Mouse (Mus musculus) heart, postnatal 0 days (tissue): ENCODE results near the gene Gm21970.

Experiments used
- CTCF ChIP-seq: IDR thresholded peaks from 2 replicates; pipeline ENCODE4 v1.5.1; 2016; ENCODE audit warnings: antibody characterized with exemption, control low read depth, low read depth
- EP300 ChIP-seq: IDR thresholded peaks from 2 replicates; pipeline ENCODE4 v1.6.1; 2016; ENCODE audit warnings: antibody characterized with exemption, low read depth

DNA sequence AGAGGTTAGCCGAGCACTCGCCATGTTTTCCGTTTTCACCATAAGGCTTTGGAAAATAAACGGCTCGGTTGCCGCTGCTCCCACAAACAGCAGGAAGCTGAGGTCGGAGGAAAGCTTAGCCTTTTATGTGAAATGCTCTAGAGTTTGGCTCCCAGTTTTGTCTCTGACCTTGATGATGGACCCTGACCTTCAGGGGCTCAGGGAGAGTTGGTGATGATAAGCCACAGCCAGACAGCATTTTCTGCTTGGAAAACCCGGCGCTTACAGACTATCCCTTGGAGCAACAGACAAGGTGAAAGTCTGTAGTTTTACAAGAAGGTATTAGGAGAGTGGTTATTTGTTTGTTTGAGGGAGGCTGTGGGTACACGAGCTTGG, 34.0 kb upstream of the Gm21970 start:
- TF ChIP-seq CTCF, result no peak
- TF ChIP-seq EP300, result no peak
